Mouse (Mus musculus) thymus, postnatal 36 days (tissue): Measurements from ENCODE around the gene Optn.

Experiments used
- DNase-seq, 2 experiments: peaks; one replicate each; pipeline ENCODE4 v3.0.0; 2022; ENCODE audit warnings: mixed read lengths in 2 of 2

Gene Optn

GRCm38 (mm10) chr2:5059997-5060396 lies 3.9 kb downstream of the Optn start:
- no peak for DNase-seq

DNA sequence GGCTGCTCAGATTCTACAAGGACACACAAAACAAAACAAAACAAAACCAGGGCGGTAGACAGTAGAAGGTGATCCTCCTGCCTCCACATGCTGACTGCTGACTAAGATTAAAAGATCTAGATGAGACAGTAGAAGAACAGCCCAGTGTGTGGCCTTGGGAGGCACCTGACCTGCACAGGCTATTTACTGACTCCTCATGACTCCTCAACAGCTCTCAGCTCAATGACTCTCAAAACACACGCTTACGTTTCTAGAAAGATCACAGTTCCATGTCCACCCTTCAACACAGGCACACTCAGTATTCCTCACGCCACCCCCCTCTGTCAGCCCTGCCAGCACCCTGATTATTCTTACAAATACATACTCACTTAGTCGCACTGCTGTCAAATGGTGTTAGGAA lies 5.4 kb downstream of the Optn start:
- no peak for DNase-seq

- DNase-seq: no peak
Measured at GRCm38 (mm10) chr2:5050562-5050961, 13.3 kb downstream of the Optn start.

DNA sequence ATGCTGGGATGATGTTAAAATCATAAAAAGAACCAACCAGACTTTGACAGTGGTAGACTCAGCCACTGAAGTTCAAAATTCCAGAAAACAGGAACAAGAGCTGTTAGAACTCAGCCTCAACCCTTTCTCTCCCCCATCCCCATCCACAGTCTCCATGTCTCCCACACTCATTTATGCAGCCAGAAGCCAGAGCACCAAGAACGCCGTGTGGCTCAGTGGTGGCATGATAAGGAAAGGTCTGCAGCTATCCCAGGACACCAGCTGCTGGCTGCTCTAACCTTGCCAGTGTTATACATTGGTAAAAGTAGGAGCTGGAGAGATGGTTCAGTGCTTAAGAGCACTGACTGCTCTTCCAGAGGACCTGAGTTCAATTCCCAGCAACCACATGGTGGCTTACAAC lies 16.8 kb downstream of the Optn start:
- DNase-seq: no peak

DNA sequence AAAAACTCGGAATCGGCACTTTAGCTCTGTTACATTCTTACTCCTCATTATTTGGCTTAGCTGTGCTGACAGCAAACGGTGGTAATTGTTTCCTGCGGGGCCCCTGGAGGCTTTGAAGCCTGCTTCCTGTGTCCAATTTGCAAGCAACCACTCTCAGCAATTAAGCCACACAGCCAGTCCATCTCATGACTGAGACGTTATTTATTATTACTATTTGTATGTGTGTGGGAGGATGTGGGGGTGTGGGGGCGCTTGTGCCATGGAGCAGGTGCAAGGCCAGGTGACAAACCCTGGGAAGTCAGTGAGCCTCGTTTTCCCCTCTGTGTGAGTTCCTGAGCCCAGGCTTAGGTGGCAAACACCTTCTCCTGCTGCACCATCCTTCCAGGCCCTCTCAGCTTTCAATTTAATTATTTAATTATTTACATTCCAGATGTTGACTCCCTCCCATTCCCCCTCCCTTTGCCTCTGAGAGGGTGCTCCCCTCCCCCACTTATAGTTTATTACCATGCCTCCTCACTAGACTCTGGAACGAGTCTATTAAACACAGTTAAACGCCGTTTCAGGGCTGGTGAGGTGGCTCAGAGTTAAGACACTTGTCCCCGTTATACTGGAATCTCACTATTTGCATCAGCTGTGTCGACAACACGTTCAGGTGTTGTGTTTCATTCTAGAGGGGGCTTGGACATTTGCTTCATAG lies 18.4 kb downstream of the Optn start:
- no peak for DNase-seq

GRCm38 (mm10) chr2:5044321-5044720 lies 19.5 kb downstream of the Optn start:
- no peak for DNase-seq

DNA sequence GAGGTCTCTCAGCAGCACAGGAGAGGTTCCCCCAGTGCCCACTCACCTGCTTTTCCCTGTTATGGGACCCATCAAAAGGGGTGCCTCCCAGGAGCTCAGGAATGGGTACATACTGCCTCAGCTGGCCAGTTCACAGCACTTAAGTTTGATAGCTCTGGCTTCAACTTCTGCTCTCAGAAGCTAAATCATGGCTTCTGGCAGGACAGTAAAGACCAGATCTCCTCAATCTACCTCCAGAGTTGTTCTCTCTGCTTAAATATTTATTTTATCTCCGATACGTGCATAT lies 20.4 kb downstream of the Optn start:
- DNase-seq: no peak

GRCm38 (mm10) chr2:5042616-5043475 lies 21.0 kb downstream of the Optn start:
- no peak for DNase-seq

DNA sequence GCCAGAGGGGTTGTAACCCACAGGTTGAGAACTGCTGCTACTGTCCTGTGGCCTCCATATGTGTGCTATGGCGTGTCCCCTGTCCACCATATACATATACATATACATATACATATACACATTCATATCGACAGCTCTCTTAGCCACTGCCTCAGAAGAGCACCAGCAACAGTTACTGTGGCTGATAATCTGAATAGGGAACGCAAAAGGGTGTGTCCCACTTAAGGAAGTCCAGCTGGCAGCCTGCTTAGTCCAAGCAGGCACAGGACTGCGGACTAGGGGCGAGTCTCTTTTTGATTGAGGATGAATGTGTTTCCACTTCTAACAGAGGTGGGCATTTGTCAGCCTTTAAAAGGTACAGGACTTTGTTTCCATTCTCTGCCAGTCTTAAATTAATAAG lies 22.0 kb downstream of the Optn start:
- no peak for DNase-seq

DNA sequence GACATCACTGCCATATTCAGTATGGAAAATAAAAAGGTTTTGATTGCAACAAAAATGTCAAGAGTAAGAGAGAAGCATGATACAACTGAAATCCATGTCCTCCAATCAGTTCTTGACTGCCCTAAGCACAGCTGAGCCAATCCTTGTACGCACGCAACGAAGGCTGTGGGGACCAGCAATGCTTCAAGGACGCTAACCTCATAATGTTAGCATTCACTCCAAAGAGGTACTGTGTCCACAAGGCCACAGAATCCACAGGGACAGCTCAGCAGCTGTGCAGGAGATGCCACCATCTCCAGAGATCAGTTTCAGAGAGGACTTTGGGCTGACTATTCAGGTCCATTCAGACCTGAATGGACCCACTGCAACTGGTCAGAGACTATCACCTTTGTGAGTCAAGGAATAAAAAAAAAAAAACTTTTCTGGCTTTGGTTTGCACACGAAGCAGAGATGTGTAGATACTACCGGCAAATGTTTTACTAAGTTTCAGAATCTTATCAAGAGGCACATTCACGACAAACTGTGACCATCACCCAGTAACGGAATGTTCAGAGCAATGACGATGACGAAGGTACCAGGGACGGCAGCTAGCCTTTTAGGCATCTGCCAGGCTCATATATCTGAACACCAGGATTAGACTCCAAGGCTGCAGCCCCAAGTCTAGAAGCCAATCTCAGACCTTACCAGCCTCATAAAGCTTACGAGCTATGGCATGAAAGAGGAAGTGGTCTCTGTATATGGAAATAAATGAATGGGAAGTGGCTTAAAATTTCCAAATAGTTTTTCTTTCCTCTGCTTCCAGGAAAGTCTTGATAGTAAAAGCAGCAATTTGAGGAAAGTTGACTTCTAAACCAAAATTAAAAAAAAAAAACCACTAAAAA lies 23.3 kb downstream of the Optn start:
- no peak for DNase-seq

DNA sequence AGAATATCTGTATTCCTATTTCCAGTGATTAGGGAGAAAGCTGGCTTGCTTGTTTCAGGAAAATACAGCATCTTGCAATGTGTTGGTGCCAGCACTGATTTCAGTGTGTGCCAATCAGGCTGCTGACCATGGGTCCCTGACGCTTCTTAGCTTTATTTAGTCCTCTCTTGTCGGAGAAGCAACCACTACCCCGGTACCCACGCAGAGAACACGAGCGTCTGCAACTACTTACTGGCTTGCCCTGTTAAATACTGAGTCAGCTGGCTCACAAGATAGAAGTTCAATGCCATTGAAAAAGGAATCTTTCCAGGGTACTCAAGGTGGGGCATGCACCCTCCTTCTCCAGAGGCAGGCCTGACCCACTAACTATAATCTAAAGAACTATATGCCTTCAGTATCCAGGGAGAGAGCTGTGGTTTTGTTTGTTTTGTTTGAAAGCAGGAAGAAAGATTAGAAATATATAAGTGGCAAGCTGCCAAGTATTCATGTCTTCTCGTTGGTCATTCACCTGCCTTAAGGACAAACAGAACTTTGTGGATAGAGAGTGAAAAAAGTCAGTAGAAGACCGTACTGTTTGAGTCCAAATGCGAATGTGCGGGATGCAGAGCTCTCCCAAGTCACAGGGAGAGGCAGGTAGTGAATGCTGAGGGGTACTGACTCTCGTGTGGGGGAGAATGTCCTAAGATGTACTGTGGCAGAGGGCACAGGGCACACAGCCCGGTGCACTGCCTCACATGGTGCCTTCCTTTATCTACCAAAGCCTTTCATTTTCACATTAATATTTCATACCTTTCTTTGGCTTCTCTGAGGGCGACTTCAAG lies 24.3 kb downstream of the Optn start:
- DNase-seq: no peak

- DNase-seq: no peak
Measured at GRCm38 (mm10) chr2:5038320-5038719, 25.5 kb downstream of the Optn start.

DNA sequence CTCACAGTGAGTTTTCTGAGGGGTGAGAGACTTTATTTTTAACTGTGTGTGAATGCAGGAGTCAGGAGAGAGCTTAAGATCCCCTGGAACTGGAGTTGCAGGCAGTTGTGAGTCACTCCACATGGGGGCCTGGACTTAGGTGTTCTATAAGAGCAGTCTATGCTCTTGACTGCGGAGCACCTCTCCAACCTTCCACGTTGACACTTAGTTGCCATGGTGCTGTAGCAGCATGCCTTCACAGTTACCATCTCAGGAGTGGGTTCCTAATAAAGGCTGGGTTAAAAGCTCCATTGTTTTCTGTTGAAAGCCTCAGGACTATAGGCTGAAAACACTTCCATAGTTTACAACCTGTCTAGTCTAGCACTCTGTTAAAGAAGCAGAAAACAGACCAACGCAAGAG lies 26.5 kb downstream of the Optn start:
- DNase-seq: no peak

GRCm38 (mm10) chr2:5036411-5037076 lies 27.3 kb downstream of the Optn start:
- DNase-seq: no peak

GRCm38 (mm10) chr2:5035241-5035640 lies 28.6 kb downstream of the Optn start:
- DNase-seq: no peak

DNA sequence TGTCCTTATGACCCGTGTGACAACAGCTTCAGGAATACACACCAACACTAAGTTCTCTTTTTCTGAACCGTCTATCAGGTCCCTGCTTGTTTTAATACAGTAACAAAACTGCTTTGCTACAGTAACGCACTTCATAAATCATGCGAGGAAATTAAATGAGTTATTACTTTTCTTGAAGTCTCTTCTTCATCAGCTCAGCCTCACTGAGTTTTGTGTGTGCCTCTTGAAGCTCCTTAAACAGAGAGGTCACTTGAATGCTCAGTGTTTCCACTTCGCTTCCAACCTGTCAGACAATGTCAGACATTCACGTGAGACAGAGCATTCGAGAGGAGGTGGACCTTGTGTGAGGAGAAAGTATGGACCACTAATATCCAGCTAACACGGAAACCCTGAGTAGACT lies 29.1 kb downstream of the Optn start:
- DNase-seq: no peak

- no peak for DNase-seq
Measured at GRCm38 (mm10) chr2:5033546-5034420, 30.1 kb downstream of the Optn start.

GRCm38 (mm10) chr2:5032665-5033064 lies 31.2 kb downstream of the Optn start:
- no peak for DNase-seq

DNA sequence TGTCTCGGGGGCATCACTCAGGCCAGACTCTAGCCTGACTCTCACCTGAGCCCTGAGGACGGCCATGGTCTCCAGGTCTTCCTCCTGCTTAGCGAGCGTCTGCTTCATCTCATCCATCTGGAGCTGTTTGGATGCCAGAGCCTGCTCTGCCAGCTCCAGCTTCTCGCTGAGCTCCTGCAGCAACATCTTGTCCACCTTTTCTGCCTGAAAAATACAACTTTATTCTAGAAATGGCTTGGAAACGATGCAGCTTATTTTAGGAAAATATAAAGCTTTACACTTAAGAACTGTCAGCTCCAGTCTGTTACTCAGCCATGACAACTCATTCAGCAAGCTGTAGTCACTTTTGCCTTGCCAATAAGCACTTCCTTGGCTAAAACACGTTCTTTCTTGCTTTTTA lies 32.6 kb downstream of the Optn start:
- no peak for DNase-seq

- no peak for DNase-seq
Measured at GRCm38 (mm10) chr2:5029808-5030207, 34.0 kb downstream of the Optn start.

- no peak for DNase-seq
Measured at GRCm38 (mm10) chr2:5028047-5028446, 35.8 kb downstream of the Optn start.
